ENCODE assay signal across 42 mouse cellular contexts in genomic region chr14:32624811-32625210, GRCm38 (mm10). TPM values are rescaled to one million over a fixed set of nuclear protein-coding genes. Genes with fewer than 3 reads are reported as not detected.
"Had no signal": no experiment of that assay in that cellular context is flagged by ENCODE, and none has a peak within 500 bp of the region (broad histone marks: within the 10 kb centered on the region; RNA-seq: fewer than 3 reads in every experiment).

No protein-coding gene starts in this region.

- H3K4me2 ChIP-seq: heart, embryonic 11.5 days; heart, embryonic 12.5 days; heart, embryonic 13.5 days; heart, embryonic 15.5 days; hindbrain, embryonic 12.5 days; hindbrain, embryonic 13.5 days; hindbrain, embryonic 14.5 days; hindbrain, embryonic 15.5 days; intestine, embryonic 15.5 days; kidney, embryonic 15.5 days had no signal

- H3K27me3 ChIP-seq: heart, embryonic 15.5 days; hindbrain, embryonic 12.5 days; hindbrain, embryonic 13.5 days; hindbrain, embryonic 15.5 days; intestine, embryonic 15.5 days; kidney, embryonic 15.5 days had no signal

- H3K4me3 ChIP-seq: heart, adult 2 months; heart, embryonic 12.5 days; heart, embryonic 13.5 days; heart, embryonic 15.5 days; hindbrain, embryonic 10.5 days; hindbrain, embryonic 12.5 days; hindbrain, embryonic 13.5 days; hindbrain, embryonic 15.5 days; intestine, embryonic 15.5 days; kidney, embryonic 15.5 days; layer of hippocampus, adult 2 months had no signal

- H3K9me3 ChIP-seq: heart, embryonic 12.5 days; heart, embryonic 13.5 days; heart, embryonic 15.5 days; hindbrain, embryonic 10.5 days; hindbrain, embryonic 12.5 days; hindbrain, embryonic 13.5 days; hindbrain, embryonic 15.5 days; intestine, embryonic 15.5 days; kidney, embryonic 15.5 days had no signal

- H3K27ac ChIP-seq: heart, adult 2 months; heart, embryonic 13.5 days; heart, embryonic 15.5 days; hindbrain, embryonic 10.5 days; hindbrain, embryonic 12.5 days; hindbrain, embryonic 13.5 days; hindbrain, embryonic 14.5 days; hindbrain, embryonic 15.5 days; hindbrain, postnatal 0 days; intestine, embryonic 15.5 days; kidney, embryonic 15.5 days; kidney, postnatal 0 days; layer of hippocampus, adult 2 months had no signal

- H3K36me3 ChIP-seq: heart, embryonic 12.5 days; heart, embryonic 13.5 days; heart, embryonic 15.5 days; hindbrain, embryonic 10.5 days; hindbrain, embryonic 12.5 days; hindbrain, embryonic 13.5 days; hindbrain, embryonic 15.5 days; intestine, embryonic 15.5 days; kidney, embryonic 15.5 days had no signal

- H3K4me1 ChIP-seq: heart, embryonic 12.5 days; heart, embryonic 15.5 days; hindbrain, embryonic 12.5 days; intestine, embryonic 15.5 days; kidney, embryonic 15.5 days had no signal

- DNase-seq: heart, adult 2 months; heart, postnatal 10 days; heart, postnatal 14 days; heart, postnatal 36 days; kidney, adult 11 months; kidney, adult 18-20 months; kidney, adult 2 months; kidney, adult 8-10 months; kidney, adult 9 months; kidney, postnatal 10 days; kidney, postnatal 14 days; kidney, postnatal 25 days; kidney, postnatal 36 days; kidney, postnatal 4 days; layer of hippocampus, adult 9-11 months; layer of hippocampus, postnatal 36 days had no signal

- ATAC-seq: hindbrain, embryonic 16.5 days; hindbrain, postnatal 0 days; inflammation-experienced regulatory T-cells, adult 6 months; intestine, embryonic 15.5 days; intestine, embryonic 16.5 days; intestine, postnatal 0 days had no signal

- H3K9ac ChIP-seq: heart, embryonic 12.5 days; heart, embryonic 13.5 days; heart, embryonic 15.5 days; hindbrain, embryonic 12.5 days; hindbrain, embryonic 13.5 days; hindbrain, embryonic 14.5 days; hindbrain, embryonic 15.5 days; intestine, embryonic 15.5 days; kidney, embryonic 15.5 days had no signal

RNA-seq across cellular contexts. Expression of gene Prrxl1, which starts 25.6 kb away (rescaled TPM):
- total RNA-seq: heart, adult 2 months; heart, adult 8-10 months; heart, postnatal 10 days; heart, postnatal 14 days; heart, postnatal 25 days; heart, postnatal 36 days; hematopoietic stem cell, adult 5-6 weeks; layer of hippocampus, postnatal 10 days; layer of hippocampus, postnatal 14 days; layer of hippocampus, postnatal 25 days; layer of hippocampus, postnatal 36 days had no signal
- polyA plus RNA-seq: heart, adult 2 months; heart, embryonic 11.5 days; heart, embryonic 12.5 days; heart, postnatal 0 days; kidney, adult 2 months; large intestine, adult 2 months had no signal
